Mouse (Mus musculus): ENCODE measurements around the gene Nrp1.

- TF ChIP-seq POLR2A (IDR thresholded peaks at IDR 0.05; ENCODE audit: borderline replicate concordance, control insufficient read depth, low read depth, low read length) (no peak), CTCF (IDR thresholded peaks at IDR 0.05; ENCODE audit: control insufficient read depth, insufficient read depth, low read length) (no peak)
Observed at GRCm38 (mm10) chr8:128417956-128418796, 59.8 kb downstream of the Nrp1 start.
